Mouse (Mus musculus): ENCODE measurements at regions not wholly inside any gene's neighbourhood (a gene's known extent, or its start where the extent isn't known, plus 50 kb on each side); places are given as distances from the start of the nearest gene placed in this dataset.

- TF ChIP-seq POLR2A (IDR thresholded peaks at IDR 0.05; ENCODE audit: low read depth, low read length) (no peak), CTCF (IDR thresholded peaks at IDR 0.05; ENCODE audit: borderline replicate concordance, insufficient read depth, low read length) (no peak)
Measured at GRCm38 (mm10) chr9:25833295-25833694, 351.9 kb downstream of the Eepd1 start.
